Mouse (Mus musculus) brain, embryonic 14.5 days (tissue): Measurements from ENCODE around the gene Tlr8. TPM values are rescaled to one million over a fixed set of nuclear protein-coding genes. Genes with fewer than 3 reads are reported as not detected.
"Not testable (repeated sequence)": the region's sequence is repeated elsewhere in the genome, so short reads cannot be mapped to it uniquely, and the experiment has no call there.

Experiments used
- DNase-seq: peaks from one replicate; pipeline ENCODE4 v3.0.0-alpha.2; 2011; ENCODE audit warnings: low read depth
- CTCF ChIP-seq: fragments of 200-500 bp; IDR thresholded peaks from 2 replicates; pipeline ENCODE4 v1.5.1; 2012; ENCODE audit warnings: inconsistent platforms, mild to moderate bottlenecking, moderate library complexity, borderline replicate concordance; ENCODE audit not compliant: insufficient read depth, insufficient read length; ENCODE audit errors: extremely low read depth
- POLR2A ChIP-seq: fragments of 200-500 bp; IDR thresholded peaks from 2 replicates; pipeline ENCODE4 v1.6.1; 2012; ENCODE audit warnings: mild to moderate bottlenecking, inconsistent platforms, borderline replicate concordance; ENCODE audit not compliant: poor library complexity, insufficient read depth, insufficient read length, severe bottlenecking; ENCODE audit errors: extremely low read depth
- polyA plus RNA-seq: library from polyadenylated mRNA; depleted of rRNA; stranded (reverse); fragments of >200 nt; gene quantifications from 2 replicates; pipeline ENCODE4 v1.2.3, GENCODE M21; 2012; rRNA removed

Gene Tlr8
- 0.06 and 0.14 TPM in 2 replicates for polyA plus RNA-seq

GRCm38 (mm10) chrX:167264086-167264485, at the start of gene Tlr8:
TSS of gene Tlr8 (minus strand) at chrX:167264329.
- DNase-seq: no peak
- TF ChIP-seq CTCF (no peak), POLR2A (no peak)

GRCm38 (mm10) chrX:167302061-167302460, 37.9 kb upstream of the Tlr8 start:
- not testable (repeated sequence) for DNase-seq

- peak; percentile 82 for DNase-seq
- TF ChIP-seq POLR2A (no peak), CTCF (peak; percentile 78)
These were observed 12.8 kb upstream of the Tlr8 start for GRCm38 (mm10) chrX:167276953-167277352.

GRCm38 (mm10) chrX:167276551-167276950, 12.4 kb upstream of the Tlr8 start:
- no peak for DNase-seq
- TF ChIP-seq CTCF (no peak), POLR2A (no peak)

- no peak for DNase-seq
- TF ChIP-seq CTCF: no peak
- TF ChIP-seq POLR2A: no peak
These were observed 599 bp downstream of the Tlr8 start for GRCm38 (mm10) chrX:167263530-167263929.

GRCm38 (mm10) chrX:167241736-167242135, 22.4 kb downstream of the Tlr8 start:
- TF ChIP-seq CTCF: no peak
- no peak for TF ChIP-seq POLR2A
- no peak for DNase-seq

- TF ChIP-seq CTCF (no peak), POLR2A (no peak)
- no peak for DNase-seq
These were observed 24.7 kb downstream of the Tlr8 start for GRCm38 (mm10) chrX:167239293-167239921.

GRCm38 (mm10) chrX:167233104-167233687, 30.9 kb downstream of the Tlr8 start:
- TF ChIP-seq POLR2A: no peak
- peak; percentile 80 for TF ChIP-seq CTCF
- DNase-seq: peak; percentile 80

GRCm38 (mm10) chrX:167231150-167231549, 33.0 kb downstream of the Tlr8 start:
- peak; percentile 6 for DNase-seq
- no peak for TF ChIP-seq CTCF
- TF ChIP-seq POLR2A: no peak

GRCm38 (mm10) chrX:167229819-167230218, 34.3 kb downstream of the Tlr8 start:
- DNase-seq: no peak
- no peak for TF ChIP-seq CTCF
- no peak for TF ChIP-seq POLR2A

- TF ChIP-seq CTCF: peak; percentile 45; the same call in 1 of the 2 replicates
- no peak for TF ChIP-seq POLR2A
- peak; percentile 36 for DNase-seq
These were observed 34.9 kb downstream of the Tlr8 start for GRCm38 (mm10) chrX:167229206-167229605.

- DNase-seq: no peak
- TF ChIP-seq CTCF: no peak
- TF ChIP-seq POLR2A: no peak
These were observed 36.4 kb downstream of the Tlr8 start for GRCm38 (mm10) chrX:167227756-167228155.
